Comparison of ENCODE assay signal across 11 mouse cellular contexts in genomic region chr2:131483562-131483961, GRCm38 (mm10).
"Had no signal": no experiment of that assay in that cellular context is flagged by ENCODE, and none has a peak within 500 bp of the region (broad histone marks: within the 10 kb centered on the region; RNA-seq: fewer than 3 reads in every experiment).

No protein-coding gene starts in this region.

- H3K9me3 ChIP-seq: midbrain, embryonic 12.5 days had no signal

- H3K4me2 ChIP-seq: midbrain, embryonic 12.5 days had no signal

- H3K27me3 ChIP-seq: midbrain, embryonic 12.5 days had no signal

- H3K9ac ChIP-seq: liver, embryonic 14.5 days; midbrain, embryonic 12.5 days had no signal

- H3K4me3 ChIP-seq: midbrain, embryonic 12.5 days had no signal

- H3K36me3 ChIP-seq: midbrain, embryonic 12.5 days had no signal

- H3K27ac ChIP-seq: liver, embryonic 14.5 days; midbrain, embryonic 12.5 days had no signal

- H3K4me1 ChIP-seq: midbrain, embryonic 12.5 days had no signal

- ATAC-seq: midbrain, embryonic 16.5 days had no signal

- DNase-seq: kidney, adult 18-20 months; kidney, postnatal 10 days; kidney, postnatal 4 days; lung, adult 18-20 months; right cerebral cortex, postnatal 4 days; spleen, adult 18-20 months; thymus, adult 18-20 months; thymus, postnatal 14 days had no signal
